Mouse (Mus musculus): ENCODE data around the gene Sowahd. TPM values are rescaled to one million over a fixed set of nuclear protein-coding genes. Genes with fewer than 3 reads are reported as not detected.

Gene Sowahd
- polyA plus RNA-seq, 1 experiment from 2014 or later, result 0.15 TPM

Other genes with a start within 250 kb of the Sowahd start
- gene Ube2a, start 174.9 kb upstream of the Sowahd start, polyA plus RNA-seq (2015; fragmentation: Nextera tagmentation; extraction: Ambion mirVana), result 129 and 135 TPM in 2 replicates
- gene C330007P06Rik, start 174.7 kb upstream of the Sowahd start, polyA plus RNA-seq (2015; fragmentation: Nextera tagmentation; extraction: Ambion mirVana), result 23.9 and 29.0 TPM in 2 replicates
- gene Nkrf, start 145.9 kb upstream of the Sowahd start, polyA plus RNA-seq (2015; fragmentation: Nextera tagmentation; extraction: Ambion mirVana), result 13.6 and 15.5 TPM in 2 replicates
- 77.9 and 85.3 TPM in 2 replicates for gene Sept6, start 57.1 kb upstream of the Sowahd start, polyA plus RNA-seq (2015; fragmentation: Nextera tagmentation; extraction: Ambion mirVana)
- 319 and 363 TPM in 2 replicates for gene Rpl39, start 36.6 kb downstream of the Sowahd start, polyA plus RNA-seq (2015; fragmentation: Nextera tagmentation; extraction: Ambion mirVana)
- gene Upf3b, start 61.5 kb downstream of the Sowahd start, polyA plus RNA-seq (2015; fragmentation: Nextera tagmentation; extraction: Ambion mirVana), result 28.8 and 33.6 TPM in 2 replicates
- 22.8 and 23.0 TPM in 2 replicates for gene Nkap, start 78.0 kb downstream of the Sowahd start, polyA plus RNA-seq (2015; fragmentation: Nextera tagmentation; extraction: Ambion mirVana)
- gene Akap14, start 120.0 kb downstream of the Sowahd start, polyA plus RNA-seq (2015; fragmentation: Nextera tagmentation; extraction: Ambion mirVana), result 0.21 and 0.43 TPM in 2 replicates
- gene Ndufa1, start 142.3 kb downstream of the Sowahd start, polyA plus RNA-seq (2015; fragmentation: Nextera tagmentation; extraction: Ambion mirVana), result 592 and 661 TPM in 2 replicates
- gene Rnf113a1, start 142.4 kb downstream of the Sowahd start, polyA plus RNA-seq (2015; fragmentation: Nextera tagmentation; extraction: Ambion mirVana), result 18.9 and 20.0 TPM in 2 replicates
- not detected in 2 replicates for gene Gm9, start 162.2 kb downstream of the Sowahd start, polyA plus RNA-seq (2015; fragmentation: Nextera tagmentation; extraction: Ambion mirVana)
- gene Rhox1, start 173.4 kb downstream of the Sowahd start, polyA plus RNA-seq (2015; fragmentation: Nextera tagmentation; extraction: Ambion mirVana), result not detected in 2 replicates
- not detected in 2 replicates for gene Rhox2a, start 196.1 kb downstream of the Sowahd start, polyA plus RNA-seq (2015; fragmentation: Nextera tagmentation; extraction: Ambion mirVana)
- gene Rhox3a, start 201.1 kb downstream of the Sowahd start, polyA plus RNA-seq (2015; fragmentation: Nextera tagmentation; extraction: Ambion mirVana), result not detected in 2 replicates
- not detected in 2 replicates for gene Rhox4a, start 216.5 kb downstream of the Sowahd start, polyA plus RNA-seq (2015; fragmentation: Nextera tagmentation; extraction: Ambion mirVana)

All from neural tube, embryonic 13.5 days (tissue).